Mouse (Mus musculus) skeletal muscle tissue, adult 2 months (tissue): Measurements from ENCODE around the gene Tmem97.
"Not testable (repeated sequence)": the region's sequence is repeated elsewhere in the genome, so short reads cannot be mapped to it uniquely, and the experiment has no call there.

Source experiments
- DNase-seq: peaks from one replicate; pipeline ENCODE4 v3.0.0-alpha.2; 2012; ENCODE audit warnings: low read depth, low spot score

Gene Tmem97

GRCm38 (mm10) chr11:78550168-78551058, at the start of gene Tmem97:
TSS of gene Tmem97 (minus strand) at chr11:78550777.
- peak; percentile 95 for DNase-seq

DNA sequence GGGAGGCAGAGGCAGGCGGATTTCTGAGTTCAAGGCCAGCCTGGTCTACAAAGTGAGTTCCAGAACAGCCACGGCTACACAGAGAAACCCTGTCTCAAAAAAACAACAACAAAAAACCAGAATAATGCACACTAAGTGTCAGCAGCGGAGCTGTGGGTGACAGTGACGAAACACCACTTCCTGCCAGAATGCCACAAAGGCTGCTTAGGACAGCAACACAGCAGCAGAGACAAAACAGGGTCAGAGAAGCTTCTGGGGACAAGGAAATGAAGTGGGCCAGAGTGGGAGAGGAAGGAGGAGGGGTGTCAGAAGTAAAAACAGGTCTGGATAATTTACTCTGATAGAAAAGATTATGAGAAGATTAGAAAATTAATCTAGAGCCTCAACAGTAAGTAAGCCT, 49.5 kb upstream of the Tmem97 start:
- DNase-seq, result peak; percentile 10

GRCm38 (mm10) chr11:78598763-78599415, 48.3 kb upstream of the Tmem97 start:
- DNase-seq, result no peak

DNA sequence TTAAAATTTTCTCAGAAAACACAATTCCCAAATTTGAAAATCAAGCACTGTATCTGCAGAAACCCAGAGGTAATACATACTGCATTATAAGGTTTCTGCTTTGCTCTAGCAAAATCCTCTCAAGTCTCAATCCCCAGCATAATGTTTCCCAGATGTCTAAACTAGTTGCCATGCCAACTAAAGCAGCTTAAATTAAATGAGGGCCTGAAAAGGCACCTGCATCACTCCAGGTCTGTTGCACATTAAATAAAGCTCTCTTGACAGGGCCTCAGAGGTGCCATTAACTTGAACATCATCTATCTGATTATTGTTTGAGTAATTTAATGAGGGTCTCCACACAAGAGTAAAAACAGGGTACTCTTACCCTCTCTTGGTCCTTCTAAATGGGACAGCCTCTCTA, 46.2 kb upstream of the Tmem97 start:
- DNase-seq, result no peak

GRCm38 (mm10) chr11:78595773-78596172, 45.2 kb upstream of the Tmem97 start:
- DNase-seq, result no peak

DNA sequence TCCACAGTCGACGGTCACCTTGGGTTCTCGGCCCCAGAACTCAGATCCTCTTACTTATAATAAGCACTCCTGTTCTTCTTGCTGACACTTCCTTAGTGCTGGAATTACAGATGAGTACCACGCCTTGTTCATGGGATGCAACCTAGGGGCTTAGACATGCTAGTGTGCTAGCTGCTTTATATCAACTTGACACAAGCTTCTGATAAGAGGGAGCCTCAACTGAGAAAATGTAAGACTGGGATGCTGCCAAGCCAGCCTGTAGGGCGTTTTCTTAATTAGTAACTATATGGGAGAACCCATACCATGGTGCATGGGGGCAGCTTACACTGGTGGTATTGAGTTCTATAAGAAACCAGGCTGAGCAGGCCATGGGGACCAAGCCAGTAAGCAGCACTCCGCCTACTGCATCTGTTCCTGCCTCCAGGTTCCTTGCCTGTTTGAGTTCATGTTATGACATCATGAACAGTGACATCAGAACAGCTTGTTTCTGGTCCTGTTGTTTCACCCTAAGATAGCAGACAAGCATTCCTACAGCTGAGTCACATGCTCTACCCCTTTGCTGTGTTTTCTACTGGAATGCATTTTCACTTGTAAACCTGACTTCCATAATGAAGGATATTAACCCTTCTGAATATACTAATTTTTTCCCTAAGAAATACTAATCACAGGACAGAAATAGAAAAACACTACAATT, 43.8 kb upstream of the Tmem97 start:
- DNase-seq, result no peak

DNA sequence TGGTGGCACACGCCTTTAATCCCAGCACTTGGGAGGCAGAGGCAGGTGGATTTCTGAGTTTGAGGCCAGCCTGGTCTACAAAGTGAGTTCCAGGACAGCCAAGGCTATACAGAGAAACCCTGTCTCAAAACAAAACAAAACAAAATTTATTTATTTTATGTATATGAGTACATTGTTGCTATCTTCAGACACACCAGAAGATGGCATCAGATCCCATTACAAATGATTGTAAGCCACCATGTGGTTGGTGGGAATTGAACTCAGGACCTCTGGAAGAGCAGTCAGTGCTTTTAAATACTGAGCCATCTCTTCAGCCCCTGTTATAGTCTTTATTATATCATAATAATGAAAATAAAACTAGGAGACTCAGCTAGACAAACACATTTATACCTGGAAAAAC, 37.1 kb upstream of the Tmem97 start:
- not testable (repeated sequence) for DNase-seq

GRCm38 (mm10) chr11:78586099-78586498, 35.5 kb upstream of the Tmem97 start:
- DNase-seq, result no peak

DNA sequence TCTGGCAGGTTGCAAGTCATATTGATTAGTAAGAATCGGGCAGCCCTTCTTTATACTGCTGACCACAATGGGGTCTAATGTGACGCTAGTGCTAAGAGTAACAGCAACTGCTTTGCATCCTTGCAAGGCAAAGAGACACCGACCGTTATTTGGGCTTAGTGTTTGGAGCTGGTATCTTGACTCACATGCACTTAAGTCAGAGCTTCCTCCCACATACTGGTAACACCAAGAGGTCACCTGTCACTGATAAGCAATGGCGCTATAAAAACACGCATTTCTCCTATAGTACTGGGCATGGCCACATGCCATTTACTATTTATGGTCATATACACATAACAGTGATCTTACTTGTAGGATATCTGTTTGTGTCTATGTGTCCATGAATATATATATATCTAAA, 32.3 kb upstream of the Tmem97 start:
- no peak for DNase-seq

GRCm38 (mm10) chr11:78574975-78575374, 24.4 kb upstream of the Tmem97 start:
- no peak for DNase-seq

- DNase-seq, result no peak
Observed at GRCm38 (mm10) chr11:78574536-78574935, 24.0 kb upstream of the Tmem97 start.

GRCm38 (mm10) chr11:78574031-78574430, 23.5 kb upstream of the Tmem97 start:
- DNase-seq, result not testable (repeated sequence)

DNA sequence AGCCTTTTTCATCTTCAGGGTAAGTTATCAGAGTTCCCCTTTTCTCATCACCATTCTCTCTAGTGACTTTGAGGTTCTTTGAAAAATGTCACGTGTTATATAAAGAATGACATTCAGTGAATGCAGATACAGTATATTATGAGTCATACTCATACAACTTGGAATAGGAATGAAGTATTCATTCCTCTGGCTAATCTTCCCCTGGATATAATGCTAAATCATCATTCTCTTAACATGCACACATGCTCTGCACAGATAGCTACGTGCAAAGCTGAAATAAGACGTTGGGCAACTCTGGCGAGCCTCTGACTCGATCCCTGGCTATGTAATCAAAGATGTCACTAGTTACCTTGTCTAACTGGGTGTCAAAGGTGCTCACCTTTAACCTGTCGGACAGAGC, 21.3 kb upstream of the Tmem97 start:
- DNase-seq, result no peak

DNA sequence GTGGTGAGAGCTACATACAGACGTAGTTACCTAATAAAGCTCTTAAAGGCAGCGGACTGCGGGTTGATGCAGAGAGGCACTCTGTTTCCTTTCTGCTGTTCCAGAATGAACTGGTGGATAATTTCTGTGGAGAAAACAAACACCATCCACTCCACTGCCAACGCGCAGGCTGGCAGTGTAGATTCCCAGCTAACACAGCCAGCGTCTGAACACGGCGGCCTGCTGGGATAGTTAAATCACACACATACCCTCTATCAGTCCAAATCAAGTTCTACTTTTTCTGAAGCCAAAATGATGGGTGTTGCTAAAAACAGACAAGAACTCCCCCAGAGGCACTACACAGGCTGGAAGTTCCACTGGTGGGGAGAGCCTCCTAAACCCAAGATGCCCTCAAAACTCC, 20.9 kb upstream of the Tmem97 start:
- no peak for DNase-seq

- no peak for DNase-seq
Observed at GRCm38 (mm10) chr11:78569806-78570205, 19.2 kb upstream of the Tmem97 start.

DNA sequence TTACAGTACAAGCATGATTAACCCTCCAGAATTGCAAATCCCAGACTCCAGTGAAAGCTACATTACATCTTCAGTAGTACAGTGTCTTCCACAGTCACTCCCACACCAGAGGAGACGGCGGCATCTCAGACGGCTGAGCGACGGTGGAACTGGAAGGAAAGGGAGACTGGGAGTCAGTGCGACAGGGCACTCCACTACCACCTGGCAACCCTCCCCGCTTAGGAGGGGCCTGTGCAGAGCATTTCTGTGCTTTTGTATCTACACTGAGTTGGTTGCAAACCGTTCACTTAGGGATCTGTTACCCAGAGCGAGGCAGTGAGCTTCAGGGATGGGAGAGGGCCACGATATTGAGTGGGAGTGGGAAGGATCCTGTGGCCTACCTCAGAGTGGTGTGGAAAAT, 18.2 kb upstream of the Tmem97 start:
- DNase-seq, result no peak

DNA sequence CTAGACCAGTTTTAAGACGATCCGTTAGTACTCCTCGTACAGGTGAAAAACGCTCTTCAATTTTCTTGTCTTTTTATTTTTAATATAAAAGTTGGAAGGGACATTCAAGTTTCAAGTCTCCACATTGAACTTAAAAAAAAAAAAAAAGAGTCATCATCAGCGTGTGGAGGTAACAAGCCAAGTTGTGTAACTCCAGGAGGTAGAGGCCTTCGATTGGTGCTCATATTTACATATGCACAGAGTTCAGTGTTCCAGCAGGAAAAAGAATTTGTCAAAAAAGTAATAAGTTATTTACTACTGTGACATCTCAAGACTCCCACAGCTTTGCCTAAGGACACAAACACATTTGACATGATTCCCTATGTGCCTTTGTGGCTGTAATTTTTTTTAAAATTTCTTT, 17.0 kb upstream of the Tmem97 start:
- no peak for DNase-seq

DNA sequence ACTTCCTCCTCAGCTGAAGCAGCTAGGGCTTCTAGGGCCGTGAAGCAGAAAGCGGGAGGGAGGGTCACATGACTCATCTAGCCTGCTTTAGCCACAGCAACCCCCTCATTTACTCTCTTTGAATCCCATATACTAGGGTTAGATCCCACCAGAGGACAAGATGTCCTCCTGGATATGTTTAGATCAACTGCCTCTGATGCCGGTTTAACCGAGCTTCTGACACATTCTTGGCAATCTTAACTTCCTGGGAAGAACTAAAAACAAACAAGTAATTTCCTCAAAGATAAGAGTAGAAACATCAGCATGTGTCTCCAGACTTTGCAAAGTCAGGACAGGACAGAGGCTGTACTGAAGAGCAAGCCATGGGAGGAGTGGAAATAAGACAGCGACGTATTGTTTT, 16.2 kb upstream of the Tmem97 start:
- DNase-seq, result no peak

DNA sequence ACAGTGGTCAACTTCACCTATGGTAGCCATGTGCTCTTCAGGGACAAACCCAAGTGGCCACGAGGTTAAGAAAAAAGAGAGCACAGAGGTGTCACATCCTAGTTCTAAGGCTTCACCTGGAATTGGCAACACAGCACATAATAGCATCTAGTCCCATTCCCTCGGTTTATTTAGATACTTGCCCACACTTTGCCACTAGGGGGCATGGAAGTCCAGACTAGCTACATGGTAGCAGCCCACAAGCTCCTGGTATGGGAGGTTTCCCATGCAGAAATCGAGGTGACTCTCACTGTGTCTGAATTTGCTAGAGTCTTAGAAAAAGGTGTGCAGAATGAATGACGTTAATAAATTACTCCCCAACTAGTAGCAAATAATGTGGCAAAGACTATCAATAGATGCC, 9.9 kb upstream of the Tmem97 start:
- DNase-seq, result no peak

DNA sequence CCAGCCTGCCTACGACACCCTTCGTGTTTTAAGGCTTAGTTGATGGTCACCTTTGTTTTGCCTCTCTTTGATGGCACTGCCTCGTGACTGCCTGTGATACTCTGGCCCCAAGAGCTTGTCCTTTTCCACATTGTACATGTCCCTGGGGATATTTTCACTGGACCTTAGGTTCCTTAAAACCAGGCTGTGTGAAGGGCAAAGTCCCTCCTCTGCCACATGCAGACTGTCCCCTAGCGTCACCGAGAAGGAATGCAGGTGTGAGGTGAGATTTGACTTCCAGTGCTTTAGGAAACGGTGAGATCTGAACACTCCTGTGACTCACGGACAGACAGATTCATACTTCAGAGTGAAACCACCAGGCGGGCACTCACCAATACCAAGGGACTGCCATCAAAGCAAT, 6.7 kb upstream of the Tmem97 start:
- no peak for DNase-seq

GRCm38 (mm10) chr11:78556070-78556469, 5.5 kb upstream of the Tmem97 start:
- DNase-seq, result no peak

GRCm38 (mm10) chr11:78555623-78556022, 5.0 kb upstream of the Tmem97 start:
- DNase-seq, result no peak

- DNase-seq, result no peak
Observed at GRCm38 (mm10) chr11:78551059-78551398, 452 bp upstream of the Tmem97 start.
